Mouse (Mus musculus): ENCODE results near the gene Fam207a.

The Fam207a gene

DNA sequence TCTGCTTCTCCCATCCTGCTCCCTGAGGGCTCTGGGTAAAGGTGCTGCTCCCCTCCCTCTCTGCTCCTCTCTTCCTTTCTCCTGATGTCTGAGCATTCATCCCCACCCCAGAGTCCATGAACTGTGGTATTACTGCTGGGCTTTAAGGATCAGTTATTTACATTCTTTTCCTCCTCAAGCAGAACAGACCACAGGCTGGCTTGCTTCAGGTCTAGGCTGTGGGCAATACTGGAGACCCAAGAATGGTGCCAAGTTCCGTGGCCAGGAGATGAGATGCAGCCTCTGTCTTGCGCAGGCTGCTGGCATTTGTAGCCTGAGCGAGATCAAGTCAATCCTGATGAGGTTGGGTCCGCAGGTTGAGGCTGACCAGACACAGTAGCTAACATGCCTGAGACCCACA is 63.8 kb downstream of the Fam207a start:
- POLR2A ChIA-PET: no interaction called here
- CTCF ChIA-PET: no interaction called here

DNA sequence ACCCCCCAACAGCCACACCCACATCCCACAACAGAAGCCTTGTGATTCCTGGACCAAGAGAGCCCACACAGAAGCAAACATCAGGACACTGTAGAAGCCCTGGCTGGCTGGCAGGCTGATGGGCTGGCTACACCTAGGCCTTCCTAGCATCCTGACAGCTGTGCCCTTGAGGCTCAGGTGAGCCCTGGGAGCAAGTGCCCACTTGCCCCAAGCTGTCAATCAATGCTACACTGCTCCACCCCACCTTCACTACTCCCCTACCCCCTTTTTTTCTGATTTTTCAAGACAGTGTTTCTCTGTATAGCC is 65.5 kb downstream of the Fam207a start:
- POLR2A ChIA-PET: no interaction called here
- CTCF ChIA-PET: interaction anchor here in 1 of 4 experiments (1.2 kb wide), 1 partner anchor 97 kb away, joined by 5 read pairs; no protein-coding TSS in a partner anchor

- CTCF ChIA-PET: interaction anchor here in 2 of 4 experiments (0.6 to 1.2 kb wide), 3 partner anchors 94 to 429 kb away, joined by 4 to 5 read pairs (median 4); no protein-coding TSS in a partner anchor
- POLR2A ChIA-PET: no interaction called here
These were observed 66.0 kb downstream of the Fam207a start for GRCm38 (mm10) chr10:77449315-77450158.

DNA sequence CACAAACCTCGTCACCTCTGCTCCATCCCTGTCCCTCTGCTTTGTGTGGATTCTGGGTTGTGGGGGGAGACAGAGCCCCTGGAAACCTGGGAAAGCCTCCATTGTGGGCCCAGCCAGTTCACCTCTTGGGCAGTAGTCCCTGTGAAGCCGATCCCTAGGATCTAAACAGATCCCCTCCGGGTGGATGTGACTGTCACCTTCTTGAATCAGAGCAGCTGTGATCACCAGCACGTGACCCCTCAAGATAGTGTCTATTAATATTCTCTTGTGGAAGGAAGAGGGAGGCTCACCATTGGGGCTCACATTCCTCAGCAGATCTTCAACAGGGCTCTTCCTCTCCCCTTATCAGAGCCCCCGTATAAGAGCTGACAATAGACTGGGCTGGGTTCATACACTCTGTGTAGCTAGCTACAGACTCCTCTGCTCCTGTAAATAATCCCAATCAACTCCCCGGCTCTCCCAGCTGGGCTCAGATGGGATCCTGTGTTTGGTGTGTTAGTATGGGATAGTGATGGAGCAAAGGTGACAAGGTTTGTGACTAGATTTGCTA is 66.8 kb downstream of the Fam207a start:
- CTCF ChIA-PET: interaction anchor here (0.6 to 0.8 kb wide), 5 partner anchors 95 to 964 kb away, joined by 4 to 7 read pairs (median 5); partner anchors contain the start of gene Rrp1 (in 1 of the 4)
- POLR2A ChIA-PET: no interaction called here

DNA sequence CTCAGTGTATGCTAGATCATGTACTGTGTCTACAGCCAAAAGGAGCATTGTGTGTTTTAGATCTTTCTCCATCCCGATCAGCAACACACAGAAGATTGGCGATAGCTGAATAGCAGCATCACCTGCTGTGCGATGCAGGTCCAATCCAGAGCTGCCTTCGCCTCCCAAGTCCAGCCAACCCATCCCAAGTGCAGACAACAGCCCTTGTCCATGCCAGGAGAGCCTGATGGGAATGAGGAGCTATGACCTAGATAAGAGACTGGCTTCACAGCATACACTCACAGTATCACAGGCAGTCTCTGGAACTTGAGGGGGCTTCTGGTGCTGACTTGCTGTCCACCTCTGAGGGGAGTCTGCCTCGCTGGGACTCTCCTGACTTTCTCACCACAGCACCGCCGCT is 67.4 kb downstream of the Fam207a start:
- POLR2A ChIA-PET: no interaction called here
- CTCF ChIA-PET: interaction anchor here in 3 of 4 experiments (0.6 to 0.8 kb wide), 3 partner anchors 273 to 965 kb away, joined by 5 to 7 read pairs (median 5); partner anchors contain the start of gene Rrp1 (in 1 of the 3)

DNA sequence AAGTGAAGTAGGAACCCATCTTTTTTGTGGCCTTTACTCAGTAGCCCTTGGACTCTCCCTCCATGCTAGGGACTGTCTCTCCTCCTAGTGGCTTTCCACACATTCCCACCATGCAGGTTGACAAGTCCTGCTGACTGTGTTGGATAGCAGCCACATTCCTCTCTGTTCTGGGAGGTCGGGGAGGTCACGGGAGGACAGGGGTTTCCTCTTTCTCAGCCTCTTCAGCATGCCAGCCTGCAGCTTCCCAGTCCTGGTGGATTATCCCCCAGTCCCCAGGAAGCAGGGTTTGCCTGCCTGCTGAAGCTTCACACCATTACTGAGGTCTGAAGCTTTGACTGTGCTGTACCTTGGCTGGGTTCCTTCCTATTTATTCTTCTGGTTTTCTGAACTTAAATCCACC is 67.8 kb downstream of the Fam207a start:
- ChIA-PET CTCF (interaction anchor here in 3 of 4 experiments (0.5 to 0.8 kb wide), 4 partner anchors 13 to 965 kb away, joined by 3 to 7 read pairs (median 5); partner anchors contain the start of gene Rrp1 (in 1 of the 3)), POLR2A (no interaction called here)

DNA sequence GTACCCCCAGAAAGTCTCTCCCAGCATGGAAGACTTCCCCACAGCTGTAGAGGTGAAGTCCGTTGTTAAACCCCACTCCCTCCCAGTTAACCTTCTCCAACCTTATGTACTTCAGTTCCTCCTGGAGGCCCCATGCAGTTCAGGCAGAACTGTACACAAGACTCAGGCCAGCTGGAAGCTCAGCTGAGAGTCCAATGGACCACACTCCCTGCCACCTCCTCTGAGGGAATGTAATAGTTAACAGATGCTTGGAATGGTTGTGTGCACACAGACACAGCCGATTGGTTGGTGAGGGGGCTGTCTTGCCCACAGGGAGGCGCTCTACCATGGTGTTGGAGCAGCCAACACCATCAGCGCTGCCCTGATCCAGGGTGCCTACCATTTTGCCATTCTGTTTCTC is 73.3 kb downstream of the Fam207a start:
- POLR2A ChIA-PET: interaction anchor here in 1 of 4 experiments (0.5 kb wide), 1 partner anchor 461 kb away, joined by 3 read pairs; no protein-coding TSS in a partner anchor

DNA sequence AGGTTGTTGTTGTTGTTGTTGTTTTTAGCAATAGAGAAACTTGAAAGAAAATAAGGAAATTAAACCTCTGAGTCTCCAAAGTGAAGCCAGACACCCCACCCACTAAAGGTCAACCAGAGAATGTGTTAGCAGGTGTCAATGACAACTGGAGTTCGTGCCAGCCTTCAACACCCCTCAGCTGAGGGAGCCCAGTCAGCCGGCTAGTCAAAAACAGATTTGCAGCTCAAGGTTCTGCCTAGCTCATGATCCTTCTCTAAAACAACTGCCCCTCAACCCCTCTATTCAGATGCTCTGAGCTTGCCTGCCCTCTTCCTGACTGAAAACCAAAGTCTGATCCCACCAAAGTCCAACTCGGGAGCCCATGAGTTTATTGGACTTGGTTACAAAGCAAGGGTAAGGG is 73.8 kb downstream of the Fam207a start:
- CTCF ChIA-PET: interaction anchor here in 3 of 4 experiments (0.6 to 1.3 kb wide), 4 partner anchors 68 to 1705 kb away, joined by 3 to 6 read pairs (median 4); no protein-coding TSS in a partner anchor
- POLR2A ChIA-PET: interaction anchor here in 2 of 4 experiments (0.5 to 0.7 kb wide), 2 partner anchors 117 to 461 kb away, joined by 3 read pairs; no protein-coding TSS in a partner anchor

More for the DNA sequence above, 73.3 kb downstream of the Fam207a start:
- CTCF ChIA-PET: interaction anchor here in 2 of 4 experiments (0.6 to 1.3 kb wide), 2 partner anchors 68 to 80 kb away, joined by 3 to 6 read pairs; no protein-coding TSS in a partner anchor

- ChIA-PET CTCF (interaction anchor here in 2 of 4 experiments (0.5 to 1.3 kb wide), 5 partner anchors 69 to 1706 kb away, joined by 3 to 5 read pairs (median 3); no protein-coding TSS in a partner anchor), POLR2A (interaction anchor here in 1 of 4 experiments (0.7 kb wide), 1 partner anchor 116 kb away, joined by 3 read pairs; no protein-coding TSS in a partner anchor)
These were observed 74.5 kb downstream of the Fam207a start for GRCm38 (mm10) chr10:77440841-77441755.

DNA sequence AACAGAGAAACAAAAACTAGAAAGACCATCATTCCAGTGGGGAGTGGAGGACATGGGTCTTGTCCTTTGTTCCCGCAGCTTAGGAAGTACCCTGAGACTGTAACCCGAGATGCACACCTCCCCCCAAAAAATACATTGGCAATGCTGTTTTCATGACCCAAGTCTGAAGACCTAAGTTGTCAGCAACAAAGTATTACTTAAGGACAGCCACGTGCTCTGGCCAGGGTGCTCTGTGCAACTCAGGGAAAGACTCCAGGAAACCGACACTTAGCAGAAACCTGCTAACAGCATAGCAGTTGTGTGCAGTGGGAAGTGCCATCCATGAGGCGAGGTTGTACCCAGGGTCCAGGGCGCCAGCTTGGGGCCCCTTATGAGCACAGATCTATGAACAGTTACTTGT is 75.3 kb downstream of the Fam207a start:
- POLR2A ChIA-PET: no interaction called here
- CTCF ChIA-PET: interaction anchor here in 1 of 4 experiments (0.5 kb wide), 1 partner anchor 269 kb away, joined by 4 read pairs; no protein-coding TSS in a partner anchor

DNA sequence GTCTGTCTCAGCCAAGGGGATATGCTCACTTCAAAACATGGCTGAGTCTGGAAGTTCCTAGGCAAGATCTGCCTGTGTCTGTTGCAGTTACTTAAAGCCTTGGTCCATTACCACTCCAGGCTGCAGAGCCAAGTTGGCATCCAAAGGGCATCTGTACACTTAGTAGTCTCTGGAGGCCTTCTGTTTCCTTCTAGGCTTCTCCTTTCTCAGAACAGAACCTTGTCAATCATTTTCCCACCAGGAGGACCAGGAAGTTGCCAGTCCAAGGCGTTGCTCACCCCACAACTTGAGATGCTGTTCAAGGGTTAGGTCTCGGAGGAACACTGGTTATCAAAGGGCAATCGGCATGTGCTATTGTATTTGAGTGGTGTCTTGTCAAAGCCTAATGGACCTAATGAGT is 76.6 kb downstream of the Fam207a start:
- ChIA-PET POLR2A (no interaction called here), CTCF (no interaction called here)

DNA sequence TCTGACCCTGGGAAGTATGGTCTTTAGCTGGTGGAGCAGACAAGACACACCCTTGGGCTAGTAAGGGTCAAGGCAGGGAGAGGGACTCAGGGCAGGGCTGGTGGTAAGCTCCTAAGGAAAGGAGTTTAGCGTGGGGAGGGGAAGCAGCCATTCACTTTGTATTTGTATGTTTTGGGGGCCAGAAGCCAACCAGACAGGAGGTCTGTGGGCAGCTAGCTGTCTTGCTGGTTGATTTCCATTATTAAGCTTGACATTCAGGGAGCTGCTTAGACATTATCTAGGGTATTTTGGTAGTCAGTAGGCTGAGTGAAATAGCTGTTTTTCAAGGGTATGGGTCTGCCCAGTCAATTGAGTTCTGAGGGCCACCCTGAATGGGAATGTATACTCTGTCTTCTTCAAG is 77.6 kb downstream of the Fam207a start:
- POLR2A ChIA-PET: interaction anchor here in 1 of 4 experiments (1.3 kb wide), 1 partner anchor 21 kb away, joined by 4 read pairs; no protein-coding TSS in a partner anchor

More for the DNA sequence above, 77.6 kb downstream of the Fam207a start:
- CTCF ChIA-PET: no interaction called here

Measured in embryonic stem cell, embryonic (primary cell).